Comparison of ENCODE assay signal across 11 mouse cellular contexts in genomic region chr14:54224484-54225467, GRCm38 (mm10). TPM values are rescaled to one million over a fixed set of nuclear protein-coding genes. Genes with fewer than 3 reads are reported as not detected.
A peak's percentile ranks its signal among the peaks of the same experiment; 100 is the strongest.
DNase-seq lines count a peak whose midpoint lies in the region; ATAC-seq lines count a peak whose summit lies in the region.
"Had no signal": no experiment of that assay in that cellular context is flagged by ENCODE, and none has a peak within 500 bp of the region (broad histone marks: within the 10 kb centered on the region; RNA-seq: fewer than 3 reads in every experiment).

No protein-coding gene starts in this region.

- no peaks in the 10 kb centered on the region for H3K9me3 ChIP-seq in hindbrain, embryonic 14.5 days (ENCODE audit: control insufficient read depth, low read length)
- H3K9me3 ChIP-seq: limb, embryonic 13.5 days had no signal

- no peaks in the 10 kb centered on the region for H3K27me3 ChIP-seq in hindbrain, embryonic 14.5 days (ENCODE audit: control insufficient read depth, insufficient read depth, low read length)

- ATAC-seq in hindbrain, embryonic 14.5 days (ENCODE audit: low FRiP score), result peak; percentile 29; the same call in 1 of the 2 replicates

- peaks cover 19% of the 10 kb centered on the region for H3K4me1 ChIP-seq in hindbrain, embryonic 14.5 days (replicated peaks; ENCODE audit: control insufficient read depth, insufficient read depth, low read length)

- H3K4me3 ChIP-seq in hindbrain, embryonic 14.5 days (replicated peaks; ENCODE audit: low read length), result no peak overlapping the region
- H3K4me3 ChIP-seq: gastrocnemius, adult 2 months; limb, embryonic 13.5 days had no signal

- H3K4me2 ChIP-seq in hindbrain, embryonic 14.5 days (replicated peaks), result no peak overlapping the region
- H3K4me2 ChIP-seq: limb, embryonic 13.5 days had no signal

- no peaks in the 10 kb centered on the region for H3K36me3 ChIP-seq in hindbrain, embryonic 14.5 days (replicated peaks; ENCODE audit: control insufficient read depth, insufficient read depth)
- H3K36me3 ChIP-seq: limb, embryonic 13.5 days had no signal

- peak overlapping the region; percentile 55; the same call in 1 of the 2 replicates for H3K27ac ChIP-seq in hindbrain, embryonic 14.5 days
- H3K27ac ChIP-seq: gastrocnemius, adult 2 months; limb, embryonic 13.5 days had no signal

- DNase-seq in embryo, embryonic 10 days (ENCODE audit: low spot score), result peak; percentile 27
- DNase-seq in embryo, embryonic 10.5 days (ENCODE audit: low spot score), result no peak
- DNase-seq in ovary, postnatal 36 days (ENCODE audit: low spot score), result peak; percentile 47
- no peak for DNase-seq in ovary, postnatal 10 days (ENCODE audit: low spot score)
- no peak for DNase-seq in hindbrain, embryonic 14.5 days (ENCODE audit: low spot score)
- peak; percentile 73 for DNase-seq in thymus, postnatal 14 days
- DNase-seq in gastrocnemius, adult 18-20 months (ENCODE audit: low spot score), result no peak
- DNase-seq in layer of hippocampus, adult 9-11 months, result no peak
- DNase-seq: gastrocnemius, adult 2 months had no signal

- 33% methylated on average over 16 of the region's 16 CpGs for WGBS in hindbrain, embryonic 14.5 days

- no peak overlapping the region for H3K9ac ChIP-seq in hindbrain, embryonic 14.5 days
- H3K9ac ChIP-seq: limb, embryonic 13.5 days had no signal

RNA-seq across cellular contexts. Expression of gene Dad1, which starts 29.1 kb away (rescaled TPM):
- 365 and 386 TPM in 2 replicates for polyA plus RNA-seq in hindbrain, embryonic 14.5 days (2014; fragmentation: Nextera tagmentation; extraction: Ambion mirVana)
- 10 to 100 TPM; 66.6 to 77.4 TPM for total RNA-seq in gastrocnemius, adult 18-20 months (2021)

RNA-seq across cellular contexts. Expression of gene Abhd4, which starts 29.2 kb away (rescaled TPM):
- 64.5 and 65.4 TPM in 2 replicates for polyA plus RNA-seq in hindbrain, embryonic 14.5 days (2014; fragmentation: Nextera tagmentation; extraction: Ambion mirVana)
- total RNA-seq in gastrocnemius, adult 18-20 months (2021), result 10 to 100 TPM; 19.4 to 19.5 TPM

RNA-seq across cellular contexts. Expression of gene Olfr49, which starts 60.0 kb away (rescaled TPM):
- not detected in 2 replicates for polyA plus RNA-seq in hindbrain, embryonic 14.5 days (2014; fragmentation: Nextera tagmentation; extraction: Ambion mirVana)
- total RNA-seq in gastrocnemius, adult 18-20 months (2021), result not detected
- total RNA-seq: gastrocnemius, adult 2 months had no signal
- polyA plus RNA-seq: C2C12; limb, embryonic 13.5 days had no signal

Comparison
In these comparisons a context has a peak if more than half of its experiments do, and no peak if none do; other contexts are left out.
1. DNase-seq: peak in embryo, embryonic 10 days (single experiment), ovary, postnatal 36 days (single experiment) and thymus, postnatal 14 days (single experiment); none in embryo, embryonic 10.5 days (single experiment), ovary, postnatal 10 days (single experiment), hindbrain, embryonic 14.5 days (single experiment), gastrocnemius, adult 18-20 months (single experiment) and layer of hippocampus, adult 9-11 months (single experiment).